Mouse (Mus musculus): ENCODE measurements around the gene 2310007B03Rik. TPM values are rescaled to one million over a fixed set of nuclear protein-coding genes. Genes with fewer than 3 reads are reported as not detected.
"Not testable (repeated sequence)": the region's sequence is repeated elsewhere in the genome, so short reads cannot be mapped to it uniquely, and the experiment has no call there.

2310007B03Rik gene
- total RNA-seq (2014; rRNA removed) (0.23 TPM in 1 of 2 replicates, not detected in the other), polyA plus RNA-seq (2015; fragmentation: Nextera tagmentation; extraction: Ambion mirVana) (0.14 and 0.25 TPM in 2 replicates)

- Histone ChIP-seq H3K4me1 (ENCODE audit: insufficient read depth) (no peaks in the 10 kb centered on the region), H3K36me3 (ENCODE audit: insufficient read depth) (no peaks in the 10 kb centered on the region), H3K9ac (no peak within 1 kb of the TSS), H3K4me2 (ENCODE audit: low read depth) (no peak within 1 kb of the TSS), H3K9me3 (ENCODE audit: low read length) (no peaks in the 10 kb centered on the region), H3K4me3 (ENCODE audit: low read depth, low read length) (no peak within 1 kb of the TSS), H3K27me3 (ENCODE audit: insufficient read depth, low read length) (no peaks in the 10 kb centered on the region), H3K27ac (ENCODE audit: low read depth, low read length) (no peak within 1 kb of the TSS)
- 80% methylated on average over 8 of the region's 8 CpGs for WGBS
- TF ChIP-seq CTCF (IDR thresholded peaks at IDR 0.05; ENCODE audit: low read depth), result no peak
- DNase-seq (no peak), ATAC-seq (no peak)
These were observed at the start of gene 2310007B03Rik for GRCm38 (mm10) chr1:93160501-93161133. 2310007B03Rik (minus strand) TSS chr1:93160948.

- Histone ChIP-seq H3K9ac (no peak overlapping the region), H3K9me3 (ENCODE audit: low read length) (no peaks in the 10 kb centered on the region), H3K27ac (ENCODE audit: low read depth, low read length) (no peak overlapping the region), H3K4me1 (ENCODE audit: insufficient read depth) (no peaks in the 10 kb centered on the region; the same call in 1 of the 2 replicates), H3K4me2 (ENCODE audit: low read depth) (no peak overlapping the region), H3K4me3 (ENCODE audit: low read depth, low read length) (no peak overlapping the region), H3K36me3 (ENCODE audit: insufficient read depth) (no peaks in the 10 kb centered on the region), H3K27me3 (ENCODE audit: insufficient read depth, low read length) (no peaks in the 10 kb centered on the region)
- TF ChIP-seq CTCF (IDR thresholded peaks at IDR 0.05; ENCODE audit: low read depth), result no peak
- ATAC-seq, result peak; percentile 76
- 21% methylated on average over 9 of the region's 9 CpGs for WGBS
- DNase-seq, result peak; percentile 57
These were observed 49.5 kb upstream of the 2310007B03Rik start for GRCm38 (mm10) chr1:93210213-93210641.

GRCm38 (mm10) chr1:93207536-93208064, 46.9 kb upstream of the 2310007B03Rik start:
- no peak overlapping the region for H3K4me3 ChIP-seq (ENCODE audit: low read depth, low read length)
- no peaks in the 10 kb centered on the region for H3K9me3 ChIP-seq (ENCODE audit: low read length)
- H3K4me2 ChIP-seq (ENCODE audit: low read depth), result no peak overlapping the region
- no peak overlapping the region for H3K27ac ChIP-seq (ENCODE audit: low read depth, low read length)
- no peaks in the 10 kb centered on the region for H3K27me3 ChIP-seq (ENCODE audit: insufficient read depth, low read length)
- no peak for TF ChIP-seq CTCF (IDR thresholded peaks at IDR 0.05; ENCODE audit: low read depth)
- ATAC-seq (no peak), DNase-seq (no peak)
- H3K4me1 ChIP-seq (ENCODE audit: insufficient read depth), result no peaks in the 10 kb centered on the region; the same call in 1 of the 2 replicates
- H3K9ac ChIP-seq, result no peak overlapping the region
- H3K36me3 ChIP-seq (ENCODE audit: insufficient read depth), result no peaks in the 10 kb centered on the region
- 85% methylated on average over 4 of the region's 4 CpGs for WGBS

GRCm38 (mm10) chr1:93206277-93206970, 45.7 kb upstream of the 2310007B03Rik start:
- Histone ChIP-seq H3K4me1 (ENCODE audit: insufficient read depth) (no peaks in the 10 kb centered on the region; the same call in 1 of the 2 replicates), H3K4me3 (ENCODE audit: low read depth, low read length) (no peak overlapping the region)

GRCm38 (mm10) chr1:93197916-93198315, 37.2 kb upstream of the 2310007B03Rik start:
- Histone ChIP-seq H3K4me3 (ENCODE audit: low read depth, low read length) (no peak overlapping the region), H3K4me1 (ENCODE audit: insufficient read depth) (no peaks in the 10 kb centered on the region), H3K27ac (ENCODE audit: low read depth, low read length) (no peak overlapping the region), H3K4me2 (ENCODE audit: low read depth) (no peak overlapping the region), H3K27me3 (ENCODE audit: insufficient read depth, low read length) (no peaks in the 10 kb centered on the region), H3K9me3 (ENCODE audit: low read length) (no peaks in the 10 kb centered on the region), H3K36me3 (ENCODE audit: insufficient read depth) (no peaks in the 10 kb centered on the region), H3K9ac (no peak overlapping the region)
- DNase-seq (no peak), ATAC-seq (no peak)
- WGBS, result 80% methylated on average over 3 of the region's 3 CpGs
- no peak for TF ChIP-seq CTCF (IDR thresholded peaks at IDR 0.05; ENCODE audit: low read depth)

More at GRCm38 (mm10) chr1:93206277-93206970, 45.7 kb upstream of the 2310007B03Rik start:
- ATAC-seq, result no peak
- no peak overlapping the region for H3K9ac ChIP-seq
- no peaks in the 10 kb centered on the region for H3K27me3 ChIP-seq (ENCODE audit: insufficient read depth, low read length)
- no peaks in the 10 kb centered on the region for H3K9me3 ChIP-seq (ENCODE audit: low read length)
- no peak overlapping the region for H3K4me2 ChIP-seq (ENCODE audit: low read depth)
- H3K27ac ChIP-seq (ENCODE audit: low read depth, low read length), result no peak overlapping the region
- 58% methylated on average over 12 of the region's 12 CpGs for WGBS
- H3K36me3 ChIP-seq (ENCODE audit: insufficient read depth), result no peaks in the 10 kb centered on the region
- peak; percentile 25; the same call in 1 of the 2 replicates for TF ChIP-seq CTCF (IDR thresholded peaks at IDR 0.05; ENCODE audit: low read depth)
- DNase-seq, result no peak

- DNase-seq; ATAC-seq; H3K4me2 ChIP-seq (ENCODE audit: low read depth); H3K4me3 ChIP-seq (ENCODE audit: low read depth, low read length); H3K4me1 ChIP-seq (ENCODE audit: insufficient read depth); H3K9ac ChIP-seq; H3K9me3 ChIP-seq (ENCODE audit: low read length); H3K27ac ChIP-seq (ENCODE audit: low read depth, low read length); H3K27me3 ChIP-seq (ENCODE audit: insufficient read depth, low read length); H3K36me3 ChIP-seq (ENCODE audit: insufficient read depth): not testable (repeated sequence)
- 81% methylated on average over 2 of the region's 2 CpGs for WGBS
These were observed 36.7 kb upstream of the 2310007B03Rik start for GRCm38 (mm10) chr1:93197454-93197853.

- TF ChIP-seq CTCF (IDR thresholded peaks at IDR 0.05; ENCODE audit: low read depth), result no peak
- H3K4me2 ChIP-seq (ENCODE audit: low read depth), result no peak overlapping the region
- no peak overlapping the region for H3K9ac ChIP-seq
- WGBS, result 91% methylated on average over 3 of the region's 3 CpGs
- DNase-seq (no peak), ATAC-seq (no peak)
- no peaks in the 10 kb centered on the region for H3K4me1 ChIP-seq (ENCODE audit: insufficient read depth)
- no peaks in the 10 kb centered on the region for H3K27me3 ChIP-seq (ENCODE audit: insufficient read depth, low read length)
- H3K27ac ChIP-seq (ENCODE audit: low read depth, low read length), result no peak overlapping the region
- H3K36me3 ChIP-seq (ENCODE audit: insufficient read depth), result no peaks in the 10 kb centered on the region
- no peak overlapping the region for H3K4me3 ChIP-seq (ENCODE audit: low read depth, low read length)
- no peaks in the 10 kb centered on the region for H3K9me3 ChIP-seq (ENCODE audit: low read length)
These were observed 34.2 kb upstream of the 2310007B03Rik start for GRCm38 (mm10) chr1:93194961-93195360.
